Mouse (Mus musculus): Measurements from ENCODE around the gene Hprt.

The Hprt gene

DNA sequence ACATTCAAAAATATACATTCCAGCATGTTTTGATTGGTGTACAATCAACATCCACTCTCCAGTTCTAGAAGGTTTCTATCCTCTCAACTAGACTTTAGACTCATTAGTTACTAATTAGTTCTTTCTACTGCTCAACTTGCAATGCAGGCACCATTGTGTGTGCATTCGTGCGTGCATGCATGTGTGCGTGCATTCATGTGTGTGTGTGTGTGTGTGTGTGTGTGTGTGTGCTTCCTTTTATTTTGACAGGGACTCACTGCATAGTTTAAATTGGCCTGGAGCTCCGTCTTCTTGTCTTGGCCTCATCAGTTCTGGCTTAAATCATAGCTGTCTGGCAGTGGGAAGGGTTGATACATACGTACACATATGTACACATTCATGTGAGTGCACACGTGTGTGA, 53.1 kb downstream of the Hprt start:
- no peak for DNase-seq (ENCODE audit: low spot score in 2 of 2)

DNA sequence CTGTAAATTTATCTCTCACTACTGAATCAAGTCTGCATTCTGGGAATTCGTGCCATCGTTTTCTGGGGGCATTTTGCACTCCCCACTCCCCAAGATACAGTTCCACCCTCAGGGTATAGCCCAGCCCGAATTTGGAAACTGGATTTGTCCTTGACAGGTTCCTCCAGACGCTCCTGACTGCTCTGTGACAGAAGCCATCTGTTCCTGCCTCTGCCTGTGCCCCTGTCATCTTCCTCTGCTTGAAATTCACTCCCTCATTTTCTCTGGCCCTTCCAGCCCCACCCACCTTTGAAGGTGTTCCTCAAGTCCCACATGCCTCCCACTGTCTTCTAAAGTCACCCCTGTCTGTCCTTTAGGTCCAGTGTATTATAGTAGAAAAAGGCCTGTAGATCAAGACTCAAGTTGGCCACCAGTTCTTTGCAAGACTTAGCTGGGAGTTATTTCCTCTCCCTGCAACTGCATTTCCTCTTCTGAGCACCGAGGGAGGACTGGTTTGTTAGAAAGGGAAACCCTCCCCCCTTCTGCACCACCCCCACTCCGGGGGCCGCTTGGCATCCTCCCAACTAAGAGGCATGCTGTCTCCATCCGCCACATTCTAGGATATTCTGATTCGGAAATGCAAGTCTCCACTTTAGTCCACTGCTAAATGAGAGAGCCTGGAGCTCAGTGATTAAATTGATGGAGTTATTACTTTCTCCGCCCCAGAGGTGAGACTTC, 57.4 kb downstream of the Hprt start:
- no peak for DNase-seq (ENCODE audit: low spot score in 2 of 2)

DNA sequence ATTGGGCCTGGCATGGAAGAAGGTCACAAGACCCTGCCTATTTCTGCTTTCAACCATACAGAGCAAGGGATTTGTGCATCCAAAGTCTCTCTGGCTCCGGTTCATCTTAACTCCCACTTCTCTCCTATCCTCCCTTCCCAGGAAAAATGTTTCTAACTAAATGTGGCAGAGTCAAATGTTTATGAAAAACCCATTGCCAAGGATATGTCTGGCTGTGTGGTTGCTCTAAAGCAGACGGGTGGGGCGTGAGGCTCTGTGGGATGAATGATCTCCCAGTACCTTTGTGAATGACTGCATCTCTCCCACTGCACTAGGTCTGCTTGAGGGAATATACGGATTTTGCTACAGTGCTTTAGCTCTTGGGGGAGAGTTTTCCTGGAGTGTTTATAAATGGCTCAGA, 58.1 kb downstream of the Hprt start:
- no peak for DNase-seq (ENCODE audit: low spot score in 2 of 2)

DNA sequence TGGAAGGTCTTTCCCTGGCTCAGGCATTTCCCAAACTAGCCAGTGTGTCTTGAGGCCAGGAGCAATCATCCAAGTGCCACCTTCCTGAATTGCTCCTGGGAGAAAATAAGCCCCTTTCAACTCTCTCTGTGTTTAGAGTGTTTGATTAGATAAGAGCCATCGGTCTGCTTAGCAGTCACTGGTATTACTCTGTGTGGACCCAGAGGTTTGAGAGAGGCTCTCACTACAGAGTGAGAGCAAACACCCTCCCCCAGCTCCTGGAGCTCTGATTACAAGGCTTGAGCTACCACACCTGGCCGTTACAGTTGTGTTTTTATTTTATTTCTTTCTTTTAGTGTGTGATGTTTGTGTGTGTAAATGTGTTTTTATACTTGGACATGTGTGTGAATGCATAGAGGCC, 59.0 kb downstream of the Hprt start:
- no peak for DNase-seq (ENCODE audit: low spot score in 2 of 2)

DNA sequence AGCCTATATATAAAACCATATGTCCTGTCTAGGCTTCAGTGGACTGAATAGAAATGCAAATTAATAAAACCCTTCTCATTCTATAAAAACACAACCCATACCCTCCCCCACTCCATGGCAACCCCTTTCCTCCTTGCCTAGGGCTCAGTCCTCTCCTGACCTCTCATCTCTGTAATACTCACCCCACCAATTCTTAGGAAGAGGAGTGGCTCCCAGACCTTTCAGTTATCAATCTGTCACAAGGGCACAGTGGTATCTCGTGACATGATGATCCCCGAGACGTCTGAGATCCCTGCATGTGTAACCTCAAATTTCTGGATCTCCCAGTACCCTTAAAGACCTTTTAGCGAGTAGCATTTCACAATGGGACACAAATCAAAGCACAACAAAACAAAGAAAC, 61.3 kb downstream of the Hprt start:
- no peak for DNase-seq (ENCODE audit: low spot score in 2 of 2)

DNA sequence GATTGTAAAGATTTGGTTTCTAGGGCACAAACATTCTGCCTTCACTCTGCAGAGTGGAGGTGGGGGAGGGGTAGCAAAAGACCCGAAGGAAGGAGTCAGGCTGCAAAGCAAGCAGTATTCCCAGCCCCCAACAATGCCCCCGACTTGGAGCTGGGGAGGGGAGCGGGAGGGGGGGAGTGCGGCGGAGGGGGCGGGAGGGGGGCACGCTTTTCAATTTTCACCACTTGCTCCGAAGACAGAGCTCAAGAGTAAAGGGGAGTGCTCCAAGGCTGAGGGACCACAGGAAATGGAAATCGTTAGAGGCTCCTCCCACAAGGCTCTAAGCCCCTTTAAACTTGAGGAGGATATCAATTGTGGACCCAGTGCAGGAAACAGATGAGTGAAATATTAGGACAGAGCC, 62.4 kb downstream of the Hprt start:
- DNase-seq (ENCODE audit: low spot score in 2 of 2): no peak

DNA sequence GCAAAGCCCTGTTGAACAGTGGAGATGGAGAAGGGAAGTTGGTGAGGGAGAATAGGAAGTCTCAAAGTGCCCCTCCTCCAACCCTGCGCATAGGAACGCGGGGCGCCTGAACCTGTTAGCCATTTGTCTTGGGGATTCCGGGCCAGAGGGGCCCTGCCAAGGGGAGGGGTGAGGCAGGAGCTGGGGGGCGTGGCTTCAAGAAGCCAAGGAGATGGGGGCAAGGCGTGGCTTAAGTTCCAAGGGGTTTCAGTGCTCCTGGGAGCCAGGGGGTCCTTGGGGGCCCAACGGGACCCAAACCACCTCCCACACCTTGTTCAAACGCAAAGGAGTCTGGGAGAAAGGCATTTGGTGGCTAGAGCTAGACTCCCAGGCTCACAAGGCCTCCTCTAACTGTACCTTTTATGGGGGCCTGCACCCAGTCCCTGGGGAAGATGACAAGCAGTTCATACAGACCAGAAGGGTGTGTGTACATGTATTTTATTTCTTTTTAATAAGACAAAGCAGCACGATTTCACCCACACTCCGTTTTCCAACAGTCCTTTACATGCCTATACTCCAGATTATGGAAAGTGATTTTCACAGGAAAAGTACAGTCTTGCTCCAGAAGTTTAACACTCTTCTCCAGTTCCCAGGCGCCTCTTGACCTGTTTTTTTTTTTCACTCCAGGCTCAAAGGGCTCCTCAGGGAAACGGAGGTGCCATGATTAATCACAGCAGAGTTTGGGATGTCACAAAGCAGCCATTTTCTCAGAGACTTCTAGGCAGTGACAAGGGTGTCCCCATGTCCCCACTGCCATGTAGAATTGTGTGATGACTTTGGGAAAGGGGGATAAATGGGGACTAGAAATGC, 64.9 kb downstream of the Hprt start:
- no peak for DNase-seq (ENCODE audit: low spot score in 2 of 2)

DNA sequence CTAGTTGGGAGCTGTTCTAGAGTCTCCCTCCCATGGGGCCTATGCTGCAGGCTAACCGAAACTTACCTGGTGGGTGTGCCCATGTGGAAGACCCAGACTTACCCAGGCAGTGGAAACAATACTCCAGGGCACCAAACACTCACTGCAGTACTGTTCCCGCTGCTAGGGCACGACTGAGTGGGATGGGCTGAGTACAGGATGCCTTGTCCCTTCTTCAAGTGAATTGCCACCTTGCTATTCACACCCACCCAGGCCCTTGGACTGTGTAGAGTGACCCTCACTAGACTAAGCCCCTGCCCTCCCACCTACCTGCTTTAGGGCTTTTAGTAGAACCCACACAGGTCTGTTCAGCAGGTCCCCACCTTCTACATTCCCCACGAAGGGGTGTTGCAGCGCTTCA, 65.9 kb downstream of the Hprt start:
- no peak for DNase-seq (ENCODE audit: low spot score in 2 of 2)

DNA sequence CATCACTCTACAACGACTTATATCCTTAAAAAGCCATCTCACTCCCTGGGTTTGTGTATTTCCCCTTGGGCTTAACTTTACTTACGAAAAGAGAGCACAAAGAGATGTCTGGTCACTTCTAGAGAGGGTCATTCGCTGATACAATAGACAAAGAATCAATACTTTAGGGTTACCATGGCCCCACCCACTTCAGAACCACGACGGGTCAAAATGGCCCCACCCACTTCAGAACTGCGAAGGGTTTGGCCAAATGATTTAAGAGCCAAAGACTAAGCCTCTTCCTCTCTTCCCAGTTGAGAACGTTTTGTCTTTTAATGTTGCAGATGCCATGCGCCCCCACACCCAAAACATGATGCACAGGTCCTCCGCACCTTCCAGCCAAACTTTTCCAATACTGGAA, 67.8 kb downstream of the Hprt start:
- DNase-seq (ENCODE audit: low spot score in 2 of 2): no peak

DNA sequence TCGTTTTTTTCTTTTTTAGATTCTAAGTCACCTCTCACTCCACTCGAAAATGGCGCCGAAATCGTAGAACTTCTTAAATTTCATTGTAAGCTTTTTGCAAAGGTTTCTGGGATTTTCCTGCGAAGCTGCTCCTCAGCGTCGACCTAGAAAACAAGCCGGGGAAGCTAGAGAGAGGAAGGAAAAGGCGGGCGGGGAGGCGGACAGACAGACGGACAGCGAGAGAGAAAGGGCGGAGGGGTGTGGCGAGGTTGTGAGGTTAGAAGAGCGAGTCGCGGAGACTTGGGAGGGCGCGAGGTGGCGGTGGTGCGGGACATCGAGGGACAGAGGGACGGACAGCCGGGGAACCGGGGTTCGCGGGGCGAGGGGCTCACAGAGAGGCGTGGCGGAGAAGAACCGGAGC, 68.7 kb downstream of the Hprt start:
- DNase-seq (ENCODE audit: low spot score in 2 of 2): no peak

DNA sequence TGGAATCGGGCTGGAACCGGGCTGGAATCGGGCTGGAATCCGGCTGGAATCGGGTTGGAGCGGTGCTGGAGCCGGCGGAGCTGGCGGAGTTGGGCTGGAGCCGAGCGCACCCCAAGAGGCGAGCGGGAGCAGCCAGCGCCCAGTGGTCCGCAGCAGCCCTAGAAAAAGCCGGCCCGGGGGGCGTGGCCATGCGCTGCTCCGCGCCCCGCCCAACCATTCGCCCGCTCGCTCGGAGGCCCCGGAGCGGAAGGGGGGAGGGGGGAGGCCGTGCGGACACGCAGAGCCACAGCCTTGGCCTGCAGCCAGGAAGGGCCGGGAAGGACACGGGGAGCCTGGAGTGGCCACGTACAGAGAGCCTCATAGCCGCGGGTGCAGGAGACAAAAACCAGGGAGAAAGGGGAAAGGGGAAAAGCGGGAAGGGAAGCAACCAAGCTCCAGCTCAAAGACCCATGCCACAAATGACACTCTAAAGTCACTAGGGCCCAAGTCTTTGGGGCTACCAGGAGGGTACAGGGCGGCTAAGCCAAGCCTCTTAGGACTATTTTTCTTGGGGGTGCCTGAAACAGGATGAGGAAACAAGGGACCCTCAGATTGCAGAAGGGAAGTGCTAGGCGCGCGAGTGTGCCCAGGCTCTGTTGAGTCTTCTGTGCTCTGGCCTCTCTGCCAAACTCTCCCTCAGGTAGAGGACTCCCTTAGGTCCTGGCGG, 69.3 kb downstream of the Hprt start:
- DNase-seq (ENCODE audit: low spot score in 2 of 2): peak; percentile 1 to 33

DNA sequence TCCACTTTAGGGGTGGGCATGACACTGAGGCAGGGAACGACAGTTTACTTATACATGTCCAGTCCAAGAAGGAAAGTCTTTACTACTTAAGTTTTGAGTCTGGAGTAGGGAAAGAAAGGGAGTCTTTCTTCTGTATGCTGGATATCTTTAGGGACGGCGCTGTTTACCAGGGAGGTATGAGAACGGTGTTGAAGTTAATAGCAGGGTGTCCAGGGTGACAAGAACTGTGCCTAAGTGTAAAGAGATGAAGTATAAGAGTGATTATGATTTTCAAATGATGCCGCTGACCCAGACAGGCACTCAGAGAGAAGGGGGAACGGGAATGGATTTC, 69.8 kb downstream of the Hprt start:
- DNase-seq (ENCODE audit: low spot score in 2 of 2): no peak

DNA sequence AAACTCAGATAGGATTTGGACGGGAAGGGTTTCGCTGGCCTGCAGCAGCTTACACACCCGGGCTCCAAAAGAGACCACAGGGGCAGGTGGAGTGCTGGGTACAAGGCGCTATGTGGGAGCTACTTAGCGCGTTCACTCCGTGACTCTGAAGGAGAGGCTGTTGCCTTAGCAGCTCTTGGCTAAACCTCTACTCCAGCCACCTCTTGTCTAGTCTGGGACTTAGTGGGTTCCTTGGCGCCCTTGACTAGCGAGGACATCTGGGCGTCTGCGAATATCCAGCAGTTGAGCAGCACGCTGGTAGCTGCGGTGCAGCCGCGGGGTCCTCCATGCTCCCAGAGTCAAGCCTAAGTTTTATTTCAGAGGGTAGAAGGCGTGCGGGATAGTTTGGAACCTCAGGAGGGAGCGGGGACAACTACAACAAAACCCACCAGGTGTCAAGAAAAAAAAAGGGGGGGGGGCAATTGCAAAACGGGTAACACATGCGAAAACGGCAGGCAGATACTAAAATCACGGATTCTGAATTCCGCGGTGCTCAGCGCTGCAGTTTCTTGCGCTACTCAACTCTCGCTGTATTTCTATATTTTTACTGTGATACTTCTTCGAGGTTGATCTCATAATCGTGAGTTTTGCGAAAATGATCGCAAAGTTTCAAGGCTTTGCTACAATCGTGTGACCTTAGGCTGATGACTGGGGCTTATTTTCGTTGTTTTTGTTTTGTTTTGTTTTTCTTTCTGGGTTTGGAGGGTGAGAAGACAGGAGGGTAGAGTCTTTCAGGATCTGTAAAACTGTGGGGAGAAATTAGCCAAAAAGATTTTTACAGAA, 70.7 kb downstream of the Hprt start:
- DNase-seq (ENCODE audit: low spot score in 2 of 2): no peak

DNA sequence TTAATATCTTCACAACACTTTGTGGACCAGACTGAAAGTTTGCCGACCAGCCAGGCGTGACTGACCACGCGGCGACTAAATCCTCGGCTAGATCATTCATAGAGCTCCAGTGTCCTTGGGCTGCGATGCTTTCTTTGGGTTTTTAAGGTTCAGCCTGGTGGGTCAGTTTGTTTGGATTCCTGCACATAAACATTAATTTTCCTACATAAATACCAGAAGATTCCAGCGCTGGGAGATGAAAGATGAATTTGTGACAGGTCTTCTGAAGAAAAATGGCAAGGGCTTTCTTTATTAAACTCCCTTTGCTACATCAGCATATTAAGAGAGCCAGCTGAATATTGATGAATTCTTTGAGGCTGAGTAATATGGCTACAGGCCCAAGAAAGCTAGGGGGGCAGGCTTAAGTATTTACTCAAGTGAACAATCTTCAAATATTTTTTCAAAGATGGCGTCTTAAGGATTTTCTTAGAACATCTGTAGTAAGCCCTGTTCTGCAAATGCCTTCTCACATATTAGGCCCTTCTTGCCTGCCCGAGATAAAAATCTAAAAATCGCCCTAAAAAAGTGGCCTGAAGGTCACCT, 71.6 kb downstream of the Hprt start:
- no peak for DNase-seq (ENCODE audit: low spot score in 2 of 2)

DNA sequence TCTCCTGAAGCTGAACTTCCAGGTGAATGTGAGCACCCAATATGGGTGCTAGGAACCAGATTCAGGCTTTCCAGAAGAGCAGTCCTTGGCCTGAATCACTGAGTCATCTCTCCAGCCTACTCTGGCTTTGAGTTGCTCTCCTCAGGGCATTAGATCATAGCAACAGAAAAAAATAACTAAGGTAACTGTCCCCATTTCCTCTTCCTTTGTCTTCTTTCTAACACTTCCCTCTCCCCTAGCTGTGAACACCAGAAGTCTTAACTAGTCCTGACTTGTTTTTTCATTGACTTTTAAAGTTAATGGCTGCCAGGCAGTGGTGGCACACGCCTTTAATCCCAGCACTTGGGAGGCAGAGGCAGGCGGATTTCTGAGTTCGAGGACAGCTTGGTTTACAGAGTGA, 76.5 kb downstream of the Hprt start:
- DNase-seq (ENCODE audit: low spot score in 2 of 2): no peak
